Mouse (Mus musculus) skeletal muscle tissue, postnatal 0 days (tissue): ENCODE measurements around the gene Med11. TPM values are rescaled to one million over a fixed set of nuclear protein-coding genes. Genes with fewer than 3 reads are reported as not detected.

Experiments used
- microRNA-seq, 2 experiments: library from miRNA; unstranded; fragments of <30 nt; microRNA quantifications; one replicate each; pipeline ENCODE4; 2016
- polyA plus RNA-seq: library from polyadenylated mRNA; unstranded; fragments of >200 nt; fragmentation: Nextera tagmentation; extraction: Ambion mirVana; gene quantifications from 2 replicates; pipeline ENCODE4 v1.2.1, GENCODE M21; 2015

Med11 gene
- 13.6 and 16.3 TPM in 2 replicates for polyA plus RNA-seq

GRCm38 (mm10) chr11:70451797-70452498 lies at the start of gene Med11:
TSS of gene Med11 (plus strand) at chr11:70451919.

DNA sequence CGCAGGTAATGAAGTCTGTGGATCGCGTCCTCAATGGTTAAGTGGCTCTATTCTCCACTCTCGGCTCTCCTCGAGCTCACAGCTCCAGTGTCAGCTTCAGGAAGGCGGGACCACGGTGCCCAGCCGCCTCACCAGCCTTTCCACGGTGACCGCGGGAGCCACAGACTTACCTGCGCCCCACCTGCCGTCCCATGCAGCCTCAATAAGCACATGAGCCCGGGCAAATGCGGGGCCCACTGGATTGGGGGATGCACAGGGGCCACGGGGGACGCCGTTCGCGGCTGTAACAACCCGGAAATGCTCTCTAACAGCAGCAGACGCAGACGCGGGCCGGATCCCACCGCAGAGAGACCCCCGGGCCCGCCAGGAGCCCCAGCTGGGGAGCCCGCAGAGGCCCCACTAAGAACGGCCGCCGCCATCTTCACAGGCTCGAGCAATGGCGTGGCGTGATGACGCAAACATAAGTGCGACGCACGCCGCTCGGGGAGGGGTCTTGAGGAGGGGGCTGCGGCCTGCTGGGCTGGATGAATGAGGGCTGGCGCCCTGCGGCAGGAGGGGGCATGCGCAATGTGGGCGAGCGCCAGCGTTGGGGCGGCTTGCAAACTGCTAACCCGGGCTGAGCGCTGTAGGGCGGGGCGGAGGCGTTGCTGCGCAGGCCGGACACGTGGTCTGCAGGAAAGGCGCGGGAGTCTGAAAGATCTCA lies 42.0 kb upstream of the Med11 start, which contains the start of gene Pelp1:
Gene Pelp1, minus strand, starts transcription at position 438 of the 703 bp plus-strand sequence.

GRCm38 (mm10) chr11:70432048-70432894 lies 19.4 kb upstream of the Med11 start, which contains the start of gene Arrb2:
TSS of gene Arrb2 (plus strand) at chr11:70432635.

GRCm38 (mm10) chr11:70458688-70459600 lies 7.2 kb downstream of the Med11 start, which contains the start of gene Zmynd15:
TSS of gene Zmynd15 (plus strand) at chr11:70459433.

DNA sequence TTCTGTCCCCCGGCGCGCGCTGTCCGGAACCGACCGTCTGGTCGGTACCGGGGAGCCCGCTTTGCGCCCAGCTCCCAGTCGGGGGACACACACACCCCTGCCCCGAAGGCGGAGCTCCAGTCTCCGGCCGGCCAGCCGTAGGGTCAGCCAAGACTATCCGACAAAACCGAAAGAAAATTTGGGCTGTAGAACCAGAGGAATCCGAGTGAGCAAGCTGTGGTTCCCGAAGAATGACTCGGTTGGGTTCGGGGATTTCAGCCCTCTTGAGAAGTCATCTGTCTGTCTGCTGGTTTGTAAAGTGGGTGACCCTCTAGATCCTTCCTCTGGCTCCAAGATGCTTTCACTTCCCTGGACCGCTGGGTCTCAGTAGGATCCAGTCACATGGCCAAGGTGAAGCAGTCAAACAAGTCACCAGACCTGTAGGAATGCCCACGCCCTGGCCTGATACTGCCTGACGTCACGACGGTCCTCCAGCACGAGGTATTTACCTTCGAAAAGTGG lies 7.9 kb downstream of the Med11 start, which contains the start of gene Cxcl16:
Gene Cxcl16, minus strand, starts transcription at position 384 of the 501 bp plus-strand sequence.

Small RNA genes lying within 50 kb of the gene (microRNA-seq; reads per million reads assigned to microRNA genes)
- gene Mir7115: 0 reads per million in 2 experiments

Other genes with a start within 250 kb of the Med11 start
- gene Slc16a11, start 239.2 kb upstream of the Med11 start, polyA plus RNA-seq: 0.37 and 0.59 TPM in 2 replicates
- 1.3 and 2.4 TPM in 2 replicates for gene Slc16a13, start 230.9 kb upstream of the Med11 start, polyA plus RNA-seq
- gene Bcl6b, start 222.1 kb upstream of the Med11 start, polyA plus RNA-seq: 6.5 and 8.3 TPM in 2 replicates
- 70.9 and 85.5 TPM in 2 replicates for gene 0610010K14Rik, start 214.0 kb upstream of the Med11 start, polyA plus RNA-seq
- 6.0 and 7.6 TPM in 2 replicates for gene Gm21988, start 212.1 kb upstream of the Med11 start, polyA plus RNA-seq
- gene Rnasek, start 212.1 kb upstream of the Med11 start, polyA plus RNA-seq: 228 and 235 TPM in 2 replicates
- gene Alox12, start 196.6 kb upstream of the Med11 start, polyA plus RNA-seq: 0.91 and 1.7 TPM in 2 replicates
- 0.21 and 0.27 TPM in 2 replicates for gene Alox12e, start 129.3 kb upstream of the Med11 start, polyA plus RNA-seq
- gene Alox15, start 99.9 kb upstream of the Med11 start, polyA plus RNA-seq: 0.08 and 0.12 TPM in 2 replicates
- gene Pelp1, start 41.9 kb upstream of the Med11 start, polyA plus RNA-seq: 11.7 and 12.6 TPM in 2 replicates
- 8.7 and 12.3 TPM in 2 replicates for gene Arrb2, start 19.3 kb upstream of the Med11 start, polyA plus RNA-seq
- gene Zmynd15, start 7.5 kb downstream of the Med11 start, polyA plus RNA-seq: 0.30 and 0.38 TPM in 2 replicates
- 2.9 and 3.2 TPM in 2 replicates for gene Cxcl16, start 8.1 kb downstream of the Med11 start, polyA plus RNA-seq
- gene Tm4sf5, start 53.3 kb downstream of the Med11 start, polyA plus RNA-seq: not detected in 2 replicates
- gene Vmo1, start 62.7 kb downstream of the Med11 start, polyA plus RNA-seq: 0.31 and 0.34 TPM in 2 replicates
- 0.15 and 0.44 TPM in 2 replicates for gene Gltpd2, start 67.3 kb downstream of the Med11 start, polyA plus RNA-seq
- gene Psmb6, start 73.4 kb downstream of the Med11 start, polyA plus RNA-seq: 671 and 694 TPM in 2 replicates
- gene Gm40193, start 81.0 kb downstream of the Med11 start, polyA plus RNA-seq: not detected in 2 replicates
- gene Pld2, start 88.1 kb downstream of the Med11 start, polyA plus RNA-seq: 8.9 and 9.1 TPM in 2 replicates
- 7.8 and 8.1 TPM in 2 replicates for gene Mink1, start 111.0 kb downstream of the Med11 start, polyA plus RNA-seq
- 0.22 and 0.44 TPM in 2 replicates for gene 4930544D05Rik, start 163.9 kb downstream of the Med11 start, polyA plus RNA-seq
- 2.9 and 3.8 TPM in 2 replicates for gene Chrne, start 167.3 kb downstream of the Med11 start, polyA plus RNA-seq
- 0.21 and 0.37 TPM in 2 replicates for gene Gp1ba, start 187.2 kb downstream of the Med11 start, polyA plus RNA-seq
- gene Rnf167, start 195.3 kb downstream of the Med11 start, polyA plus RNA-seq: 69.4 and 70.9 TPM in 2 replicates
- 302 and 335 TPM in 2 replicates for gene Slc25a11, start 195.6 kb downstream of the Med11 start, polyA plus RNA-seq
- 813 and 1,027 TPM in 2 replicates for gene Pfn1, start 202.7 kb downstream of the Med11 start, polyA plus RNA-seq
- 4,370 and 4,803 TPM in 2 replicates for gene Eno3, start 205.3 kb downstream of the Med11 start, polyA plus RNA-seq
- gene Spag7, start 217.5 kb downstream of the Med11 start, polyA plus RNA-seq: 197 and 208 TPM in 2 replicates
- gene Camta2, start 236.2 kb downstream of the Med11 start, polyA plus RNA-seq: 8.7 and 9.3 TPM in 2 replicates
- gene Inca1, start 248.2 kb downstream of the Med11 start, polyA plus RNA-seq: 3.9 and 6.0 TPM in 2 replicates
- 4.0 and 4.5 TPM in 2 replicates for gene Kif1c, start 248.6 kb downstream of the Med11 start, polyA plus RNA-seq